Mouse (Mus musculus): ENCODE results near the gene Pigm.

Pigm gene

DNA sequence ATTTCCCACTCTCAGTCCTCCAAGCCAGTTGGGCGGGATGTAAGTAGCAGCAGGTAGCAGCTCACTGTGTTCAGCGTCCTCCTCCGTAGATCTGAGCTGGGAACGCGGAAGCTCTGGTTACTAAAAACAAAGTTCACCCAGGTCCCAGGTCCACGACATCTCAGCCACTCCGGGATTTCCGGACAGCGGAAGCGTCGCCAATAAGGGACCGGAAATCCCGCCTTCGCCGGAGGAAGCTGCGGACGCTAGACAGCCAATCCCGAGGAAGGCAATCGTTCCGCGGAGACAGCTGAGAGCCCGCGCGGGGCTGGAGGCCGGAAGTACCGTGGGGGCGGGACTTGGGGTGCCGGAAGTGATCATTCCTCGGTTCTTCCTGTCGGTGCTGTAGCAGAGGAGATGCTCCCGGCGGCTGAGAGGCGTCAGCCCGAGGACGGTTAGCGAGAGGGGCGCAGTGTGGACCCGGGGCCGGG is at the start of gene Pigm:
Gene Pigm, plus strand, starts transcription at position 349 of the 470 bp plus-strand sequence.
- peak; percentile 99 for DNase-seq

DNA sequence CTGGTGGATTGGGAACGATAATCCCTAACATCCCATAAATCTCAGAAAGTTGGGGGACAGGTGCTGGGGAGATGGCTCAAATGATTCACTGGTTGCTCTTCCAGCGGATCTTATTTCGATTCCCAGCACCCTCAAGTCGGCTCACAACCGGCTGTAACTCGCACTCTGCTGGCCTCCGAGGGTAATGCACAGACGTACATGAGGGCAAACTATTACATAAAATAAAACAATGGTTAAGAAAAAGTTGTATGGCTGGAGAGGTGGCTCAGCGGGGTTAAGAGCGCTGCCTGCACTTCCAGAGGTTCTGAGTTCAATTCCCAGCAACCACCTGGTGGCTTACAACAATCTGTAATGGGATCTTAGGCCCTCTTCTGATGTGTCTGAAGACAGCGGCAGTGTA is 49.7 kb upstream of the Pigm start:
- no peak for DNase-seq

DNA sequence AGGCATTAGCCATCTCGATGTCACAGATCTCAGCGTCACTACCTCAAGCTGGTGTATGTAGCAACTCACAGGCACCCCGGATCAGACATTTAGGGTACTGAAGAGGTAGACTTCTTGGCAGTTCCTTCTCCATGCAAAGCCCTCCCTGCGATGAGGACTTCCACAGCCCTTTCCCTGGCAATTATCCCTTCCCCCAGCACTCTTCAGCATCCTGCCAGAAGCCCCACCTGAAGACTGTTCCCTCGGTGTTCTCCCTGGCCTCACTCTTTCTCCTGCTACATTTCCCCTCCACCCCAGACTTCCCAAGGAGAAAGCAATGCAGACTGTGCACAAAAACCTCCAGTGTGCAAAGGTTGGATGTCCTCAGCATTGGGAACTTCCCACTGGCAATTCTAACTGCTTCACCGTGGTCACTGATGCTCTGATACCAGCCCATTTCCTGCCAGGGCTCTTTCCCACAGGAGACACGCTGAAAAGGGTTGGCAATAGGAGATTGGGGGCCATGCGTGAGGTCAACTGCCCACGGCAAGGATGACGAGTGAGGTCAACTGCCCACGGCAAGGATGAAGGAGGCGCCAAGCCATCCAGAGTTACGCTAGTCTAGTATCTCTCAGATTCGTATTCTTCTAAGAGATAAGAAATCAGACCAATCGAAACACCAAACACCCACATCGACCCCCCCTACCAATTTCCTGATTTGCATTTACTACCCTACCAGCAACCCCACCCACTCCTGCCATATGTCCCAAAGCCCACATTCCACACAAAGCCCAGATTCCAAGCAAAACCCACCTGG is 48.9 kb upstream of the Pigm start:
- no peak for DNase-seq

DNA sequence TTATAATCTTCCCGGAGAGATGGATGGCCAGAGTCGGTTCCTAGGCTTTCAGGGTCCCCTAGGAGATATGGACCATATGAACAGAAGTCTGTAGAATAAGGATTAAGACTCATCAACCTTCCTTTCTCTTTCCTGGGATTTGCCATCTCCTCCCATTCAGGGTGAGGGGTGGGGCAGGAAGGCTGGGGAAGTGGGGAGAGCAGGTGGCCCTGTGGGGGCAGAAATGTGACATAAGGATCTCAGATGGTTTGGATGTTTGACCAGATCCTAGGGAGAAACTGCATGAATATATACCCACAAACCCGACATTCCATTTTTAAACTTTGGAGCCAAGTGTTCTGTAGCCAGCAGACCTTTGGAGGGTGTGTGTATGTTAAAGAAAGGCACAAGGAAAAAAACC is 48.3 kb upstream of the Pigm start:
- no peak for DNase-seq

DNA sequence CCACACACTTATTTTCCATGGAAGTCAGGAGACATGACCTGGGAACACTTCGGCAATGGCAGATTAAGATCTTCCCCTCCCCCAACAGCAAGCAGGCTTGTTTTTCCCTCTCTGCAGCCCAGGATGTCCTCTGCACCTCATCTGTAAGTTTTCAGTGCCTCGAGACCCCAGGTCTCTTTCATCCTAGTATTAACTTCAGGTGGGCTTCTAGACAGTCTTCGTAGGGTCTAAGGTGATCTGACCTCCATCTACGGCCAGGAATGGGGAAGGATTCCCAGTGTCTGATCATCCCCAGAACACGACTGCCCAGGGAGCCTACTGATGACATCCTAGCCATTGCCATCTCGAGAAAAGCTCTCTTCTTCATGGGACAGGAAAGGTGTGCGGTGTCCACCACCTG is 47.9 kb upstream of the Pigm start:
- no peak for DNase-seq

DNA sequence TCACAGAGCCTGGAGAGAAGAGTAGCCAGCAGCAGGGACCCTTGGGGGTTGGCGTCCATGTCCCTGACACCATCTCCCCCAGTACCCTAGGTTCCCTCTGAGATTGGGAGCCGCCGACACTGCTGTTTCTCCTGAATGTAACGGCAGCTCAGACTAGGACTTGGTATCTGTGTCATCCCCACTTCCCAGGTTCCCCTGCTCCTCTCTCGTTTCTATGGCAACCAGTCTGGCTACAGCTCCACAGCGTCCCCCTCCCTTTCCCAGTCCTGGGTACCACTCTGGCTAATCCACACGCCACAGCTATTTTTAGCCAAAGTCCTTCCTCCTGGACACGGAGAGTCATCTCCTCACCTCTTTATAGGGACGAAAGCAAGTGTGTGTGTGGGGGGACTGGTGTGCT is 47.2 kb upstream of the Pigm start, which contains the start of gene Kcnj9:
Gene Kcnj9, minus strand, starts transcription at position 188 of the 400 bp plus-strand sequence.
- DNase-seq: no peak

DNA sequence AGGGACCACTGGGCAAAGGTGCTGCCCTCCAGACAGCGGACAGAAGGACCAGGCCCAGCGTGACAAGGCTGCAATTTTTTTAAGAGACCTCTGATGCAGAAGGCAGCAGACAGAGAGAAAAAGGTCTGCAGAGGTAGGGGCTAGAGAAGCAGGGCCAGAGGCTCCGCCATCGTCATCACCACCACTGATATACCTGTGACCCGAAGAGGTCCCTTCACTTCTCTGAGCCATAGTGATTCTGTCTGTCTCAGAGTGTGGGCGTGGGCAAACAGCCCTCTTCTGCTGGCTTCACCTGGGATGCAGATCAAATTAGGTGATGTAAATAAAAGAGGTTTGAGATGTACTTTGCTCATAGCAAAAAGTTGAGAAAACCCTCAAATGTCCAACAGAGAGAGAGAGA is 46.7 kb upstream of the Pigm start:
- DNase-seq: no peak

DNA sequence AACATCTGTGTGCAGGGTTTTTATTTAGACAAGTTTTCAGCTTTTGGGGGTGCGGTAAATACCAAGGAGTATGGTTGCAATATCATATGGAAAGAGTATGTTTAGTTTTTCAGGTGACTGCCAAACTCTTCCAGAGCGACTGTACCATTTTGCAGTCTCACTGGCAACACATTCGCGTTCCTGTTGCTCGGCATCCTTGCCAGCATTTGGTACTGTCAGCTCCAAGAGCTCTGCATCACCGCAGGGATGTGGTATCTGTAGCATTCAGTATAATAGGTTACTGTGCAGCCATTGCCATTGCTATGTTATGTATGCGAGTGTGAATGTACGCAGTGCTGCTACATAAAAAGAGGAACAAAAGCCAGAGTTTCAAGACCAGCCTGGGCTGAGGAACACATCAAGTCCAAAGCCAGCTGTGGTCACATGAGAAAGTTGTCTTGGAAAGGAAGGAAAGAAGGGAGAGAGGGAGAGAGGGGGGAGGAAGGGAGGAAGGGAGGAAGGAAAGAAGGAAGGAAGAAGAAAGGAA is 44.9 kb upstream of the Pigm start:
- DNase-seq: no peak

DNA sequence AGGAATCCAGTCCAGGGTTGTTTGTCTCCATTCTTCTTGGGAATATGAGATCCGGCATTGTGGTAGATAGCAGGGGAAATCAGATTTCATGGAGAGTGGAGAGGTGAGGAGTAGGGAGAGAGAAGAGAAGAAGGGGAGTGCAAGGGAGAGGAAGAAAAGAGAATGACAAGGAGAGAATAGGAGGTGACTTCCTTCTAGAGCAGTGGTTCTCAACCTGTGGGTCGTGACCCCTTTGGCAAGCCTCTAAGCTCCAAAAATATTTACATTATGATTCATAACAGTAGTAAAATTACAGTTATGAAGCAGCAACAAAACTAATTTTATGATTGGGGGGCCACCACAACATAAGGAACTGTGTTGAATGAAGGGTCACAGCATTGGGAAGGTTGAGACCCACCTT is 43.4 kb upstream of the Pigm start:
- DNase-seq: no peak

DNA sequence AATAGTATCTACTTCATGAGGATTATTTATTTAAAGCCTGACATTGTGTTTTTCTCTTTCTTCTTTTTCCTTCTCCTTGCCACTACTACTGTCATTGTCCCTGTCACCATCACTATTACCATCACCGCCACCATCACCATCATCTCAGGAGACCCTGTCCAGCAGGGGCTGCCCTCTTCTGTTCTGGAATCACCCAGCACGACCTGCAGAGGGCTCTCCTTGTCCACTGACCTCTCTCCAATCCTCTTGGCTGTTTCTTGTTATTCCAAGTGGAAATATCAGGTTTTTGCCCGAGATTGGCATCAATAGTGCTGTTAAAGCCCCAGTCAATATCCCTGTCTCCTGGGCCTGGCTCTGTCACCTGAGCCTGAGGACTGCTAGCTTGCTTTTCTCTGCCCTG is 42.8 kb upstream of the Pigm start:
- no peak for DNase-seq

DNA sequence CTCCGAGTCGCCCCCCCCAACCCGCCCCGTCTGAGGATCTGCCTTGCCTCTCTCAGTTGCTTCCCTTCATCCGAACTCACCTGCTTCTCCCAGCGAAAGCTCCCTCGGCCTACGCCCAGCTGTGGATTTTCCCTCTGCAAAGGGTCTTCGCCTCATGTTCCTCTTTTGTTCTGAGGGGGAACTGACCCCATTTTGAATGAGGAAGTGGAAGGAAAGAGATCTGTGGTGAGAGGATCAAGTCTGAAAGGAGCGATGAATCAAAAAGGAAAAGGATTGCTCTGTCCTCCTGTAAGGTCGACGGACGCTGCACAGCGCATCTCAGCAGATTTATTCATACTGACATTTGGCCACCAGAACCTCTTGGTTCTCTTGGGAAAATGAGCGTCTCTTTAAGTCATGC is 40.5 kb upstream of the Pigm start:
- no peak for DNase-seq

DNA sequence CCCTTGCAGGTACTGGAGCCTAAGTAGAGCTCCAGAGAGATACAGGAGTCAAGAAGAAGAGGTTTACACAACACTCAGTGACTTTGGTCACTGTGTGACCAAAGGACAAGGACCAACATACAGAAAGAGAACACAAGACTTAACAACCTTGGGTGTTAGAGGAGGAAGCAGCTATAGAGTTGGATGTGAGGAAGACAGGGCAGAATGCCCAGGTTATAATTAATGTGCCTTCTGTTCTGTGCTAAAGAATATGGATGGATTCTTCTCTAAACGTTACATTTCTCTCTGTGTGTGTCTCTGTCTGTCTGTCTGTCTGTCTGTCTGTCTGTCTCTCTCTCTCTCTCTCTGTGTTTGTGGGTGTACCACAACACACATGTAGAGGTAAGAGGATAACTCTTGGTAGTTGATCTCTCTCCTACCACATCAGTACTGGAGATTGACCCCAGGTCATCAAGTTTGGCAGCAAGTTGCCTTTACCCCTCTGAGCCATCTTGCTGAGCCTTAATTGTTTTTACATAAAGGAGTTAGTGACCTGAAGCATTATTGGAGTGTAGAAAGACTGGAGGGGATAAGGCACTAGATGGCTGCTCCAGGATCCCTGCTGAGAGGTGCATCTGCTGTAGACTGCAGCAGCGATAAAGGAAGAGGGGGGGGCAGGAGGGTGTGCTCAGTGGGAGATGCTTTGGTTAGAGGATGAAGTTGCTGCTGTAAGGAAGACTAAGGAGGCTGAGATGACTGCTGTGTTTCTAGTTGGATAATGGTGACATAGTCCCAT is 38.7 kb upstream of the Pigm start:
- DNase-seq: no peak

DNA sequence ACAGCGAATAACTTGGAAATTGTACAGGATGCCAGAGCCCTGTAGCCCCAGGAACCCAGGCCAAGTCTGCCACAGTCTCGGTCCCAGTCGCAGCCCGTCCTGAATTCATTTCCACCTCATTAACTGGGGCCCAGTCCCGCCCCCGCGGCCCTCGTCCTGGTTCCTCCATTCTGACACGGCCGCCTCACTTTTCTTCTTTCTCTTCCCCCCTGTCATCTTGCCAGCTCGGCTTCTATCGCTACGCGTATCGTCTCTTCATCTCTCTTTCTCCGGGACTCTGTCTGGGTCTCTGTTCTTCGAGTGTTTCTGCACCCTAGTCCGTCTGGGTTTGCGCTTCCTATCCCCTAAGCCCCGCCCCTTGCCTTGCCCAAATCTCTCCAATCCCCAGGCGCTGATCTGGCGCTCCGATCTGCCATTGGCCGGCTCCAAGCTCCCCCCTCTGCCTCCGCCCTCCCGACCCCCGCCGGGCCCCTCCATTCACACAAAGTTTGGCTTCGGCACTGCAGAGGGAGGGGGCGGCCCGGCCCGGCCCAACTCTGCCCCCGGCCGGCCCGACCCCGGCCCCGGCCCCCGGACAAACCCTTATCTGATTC is 35.5 kb upstream of the Pigm start, which contains the start of gene Kcnj10:
Gene Kcnj10, plus strand, starts transcription at position 482 of the 593 bp plus-strand sequence.
- DNase-seq: peak; percentile 71

DNA sequence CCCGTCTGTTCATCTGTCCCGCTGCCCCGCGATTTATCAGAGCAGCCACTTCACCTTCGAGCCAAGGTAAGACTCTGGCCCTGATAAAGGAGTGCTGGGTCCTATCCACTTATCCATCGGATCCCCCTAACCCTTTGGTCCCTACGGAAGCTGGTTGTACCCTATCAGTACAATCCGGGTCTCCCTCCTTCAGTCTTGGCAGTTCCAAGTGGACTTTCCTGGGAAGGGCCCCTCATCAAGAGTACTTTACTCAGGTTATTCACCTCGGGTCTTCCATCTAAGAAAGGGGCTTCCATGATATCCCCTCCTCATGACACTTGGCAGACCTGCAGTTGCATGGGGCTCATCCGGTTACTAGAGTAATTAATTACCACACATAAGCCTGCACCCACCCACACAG is 35.0 kb upstream of the Pigm start:
- DNase-seq: no peak

DNA sequence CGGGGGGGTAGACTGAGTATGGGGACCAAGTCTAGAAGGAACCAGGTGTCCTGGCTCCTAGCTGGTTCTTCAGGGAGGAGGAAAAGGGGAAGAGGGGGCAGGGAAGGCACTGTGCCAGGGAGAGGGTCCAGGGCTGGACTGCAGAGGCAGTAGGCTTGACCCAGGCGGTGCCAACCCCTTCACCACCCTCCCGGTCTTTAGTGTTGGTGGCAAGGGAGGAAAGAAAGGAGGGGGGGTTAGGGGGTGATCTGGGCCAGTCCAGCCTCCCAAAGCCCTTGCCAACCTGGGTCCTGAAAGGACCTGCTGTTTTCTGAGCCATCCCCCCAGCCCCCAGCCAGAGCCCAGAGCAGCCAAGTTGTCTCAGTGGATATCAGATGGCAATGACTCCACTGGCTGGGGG is 33.6 kb upstream of the Pigm start:
- no peak for DNase-seq

DNA sequence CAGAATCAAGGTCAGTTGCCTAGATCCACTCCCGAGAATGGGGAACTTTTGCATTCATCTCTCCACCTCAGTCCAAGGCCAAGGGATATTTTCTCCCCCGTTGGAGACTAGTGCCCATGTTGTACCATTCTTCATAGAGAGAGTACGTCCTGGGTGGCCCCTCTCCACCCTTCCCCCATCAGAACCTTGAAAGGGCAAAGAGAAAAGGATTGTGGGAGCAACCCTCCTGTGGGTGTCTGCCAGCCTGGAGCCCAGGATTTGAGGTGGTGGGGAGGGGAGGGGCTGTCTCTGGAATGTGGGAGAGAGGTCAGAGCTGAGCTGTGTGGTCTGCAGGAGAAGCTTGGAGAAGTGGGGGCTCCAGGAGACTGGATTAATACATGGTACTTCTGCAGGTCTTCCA is 32.4 kb upstream of the Pigm start:
- no peak for DNase-seq

DNA sequence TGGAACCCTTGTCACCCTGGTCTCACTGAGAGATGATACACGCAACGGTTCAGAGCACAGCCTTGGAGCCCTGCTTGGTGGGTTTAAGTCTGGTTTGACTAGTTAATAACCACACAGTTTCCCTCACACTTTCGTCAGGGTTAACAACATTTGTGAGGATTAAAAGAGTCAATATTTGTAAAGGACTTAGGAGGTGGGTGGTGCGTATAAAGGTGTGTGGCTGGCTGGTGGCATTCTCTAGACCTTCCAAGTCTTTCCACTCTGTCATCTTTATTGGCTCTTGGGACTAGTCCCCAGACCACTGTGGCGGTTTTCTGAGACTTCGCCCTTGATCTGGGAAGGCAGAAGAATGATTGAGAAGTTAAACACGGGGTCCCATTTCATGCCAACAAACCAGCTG is 31.5 kb upstream of the Pigm start:
- no peak for DNase-seq

DNA sequence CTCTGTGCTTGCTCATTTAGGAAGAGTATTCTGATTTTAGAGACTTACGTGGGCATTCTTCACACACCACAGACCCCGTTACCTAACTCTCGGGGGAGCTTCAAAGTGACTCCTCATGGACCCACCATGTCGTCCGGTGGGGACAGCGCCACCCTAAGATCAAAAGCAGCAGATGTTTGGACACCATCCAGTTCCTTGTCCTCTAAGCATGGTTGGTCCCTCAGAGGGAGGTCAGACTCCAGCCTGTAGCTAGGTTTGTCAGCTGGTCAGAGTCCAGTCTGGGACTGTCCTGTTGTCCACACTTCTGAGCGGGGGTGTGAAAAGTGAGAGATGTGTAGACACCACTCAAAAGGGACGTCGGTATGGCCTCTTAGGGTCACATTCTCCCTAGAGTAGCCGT is 29.6 kb upstream of the Pigm start:
- DNase-seq: peak; percentile 63

DNA sequence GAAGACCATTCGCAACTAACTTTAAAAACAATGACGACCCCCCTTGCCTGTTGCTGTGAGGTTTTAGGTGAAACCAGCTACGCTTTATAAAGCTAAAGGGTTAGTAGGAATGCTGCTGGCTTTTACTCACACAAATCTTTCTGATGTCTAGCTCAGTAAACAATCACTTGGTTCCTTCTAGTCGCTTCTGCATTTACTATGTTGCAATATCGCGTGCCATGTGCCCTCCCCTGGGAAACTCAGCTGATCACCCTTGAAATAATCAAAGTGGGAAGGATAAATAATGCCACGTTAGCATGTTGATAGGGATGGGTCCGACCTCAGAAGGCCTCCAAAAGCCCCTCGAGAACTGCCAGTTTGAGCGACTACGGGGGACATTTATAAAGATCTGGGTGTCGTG is 29.0 kb upstream of the Pigm start:
- no peak for DNase-seq

DNA sequence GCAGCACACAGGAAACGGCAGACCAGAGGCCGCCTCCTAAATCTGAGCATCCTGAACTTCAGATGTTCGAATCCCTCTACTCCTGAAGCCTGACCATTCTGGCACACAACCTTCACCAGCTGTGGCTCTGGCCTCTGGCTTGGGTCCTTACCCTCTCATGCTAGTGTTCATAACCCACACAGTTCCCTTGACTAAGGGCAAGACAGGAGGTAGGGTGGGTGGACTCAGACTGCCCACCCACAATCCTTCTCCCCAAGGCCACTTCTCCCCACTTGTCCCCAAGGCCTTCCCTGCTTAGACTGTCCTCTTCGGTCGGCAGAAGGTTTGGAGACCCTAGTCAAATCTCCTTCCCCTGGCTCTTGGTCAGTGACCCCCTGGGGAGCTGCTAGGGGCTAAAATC is 26.8 kb upstream of the Pigm start:
- no peak for DNase-seq

DNA sequence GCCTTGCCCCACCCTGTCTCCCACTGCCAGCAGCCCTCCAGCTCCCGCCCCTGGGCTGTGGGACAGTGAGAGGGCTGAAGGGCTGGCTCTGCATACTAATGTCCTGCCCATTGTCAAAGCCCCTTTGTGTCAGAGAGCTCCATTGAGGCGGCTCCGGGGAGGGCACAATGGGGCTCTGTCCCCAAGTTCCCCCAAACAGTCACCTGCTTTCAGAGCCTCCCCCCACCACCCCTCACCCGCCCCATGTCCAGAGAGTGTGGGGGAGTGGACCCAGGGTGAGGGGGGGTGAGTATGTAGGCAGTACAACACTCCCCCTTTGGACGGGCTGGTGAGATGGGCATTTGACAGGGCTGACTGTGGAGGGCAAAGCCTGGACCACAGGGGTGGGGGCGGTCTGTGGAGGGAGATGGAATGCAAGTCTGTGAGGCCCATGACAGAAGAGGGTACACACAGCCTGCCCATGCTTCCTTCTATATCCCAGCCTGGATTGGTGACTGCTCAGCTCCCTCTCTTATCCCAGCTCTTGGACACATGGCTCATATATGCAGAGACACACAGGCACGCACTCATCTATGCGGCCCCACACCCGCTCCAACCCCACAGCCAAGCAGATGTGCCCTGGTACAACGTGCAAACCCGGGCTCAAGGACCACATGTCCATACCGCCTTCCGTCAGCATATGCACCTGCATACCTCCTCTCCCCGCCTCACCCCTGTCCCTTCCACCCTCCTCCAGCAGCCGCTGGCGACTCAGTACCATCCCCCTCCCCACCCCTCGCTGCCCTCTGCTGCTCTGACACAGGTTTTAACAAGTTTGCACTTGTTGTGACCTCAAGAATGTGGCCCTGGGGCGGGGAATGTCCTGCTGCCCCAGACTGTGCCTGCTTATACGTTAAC is 26.2 kb upstream of the Pigm start:
- peak; percentile 89 for DNase-seq

DNA sequence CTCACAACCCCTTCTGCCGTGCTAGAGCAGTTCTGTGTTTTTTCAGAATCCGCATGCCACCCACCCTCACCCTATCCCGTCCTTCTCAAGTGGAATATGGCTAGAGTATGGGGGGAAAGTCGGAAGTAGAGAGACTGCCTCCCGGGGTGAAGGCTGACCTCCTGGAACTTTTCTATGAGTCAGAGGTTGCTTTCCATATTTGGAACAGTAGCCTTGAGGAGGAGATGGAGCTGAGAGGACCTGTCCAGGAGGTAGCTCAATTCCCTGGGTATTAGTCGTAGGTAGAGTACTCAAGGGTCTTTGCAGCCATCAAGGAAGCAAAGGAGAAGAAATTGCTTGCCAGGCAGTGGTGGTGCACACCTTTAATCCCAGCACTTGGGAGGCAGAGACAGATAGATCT is 24.3 kb upstream of the Pigm start:
- DNase-seq: no peak

DNA sequence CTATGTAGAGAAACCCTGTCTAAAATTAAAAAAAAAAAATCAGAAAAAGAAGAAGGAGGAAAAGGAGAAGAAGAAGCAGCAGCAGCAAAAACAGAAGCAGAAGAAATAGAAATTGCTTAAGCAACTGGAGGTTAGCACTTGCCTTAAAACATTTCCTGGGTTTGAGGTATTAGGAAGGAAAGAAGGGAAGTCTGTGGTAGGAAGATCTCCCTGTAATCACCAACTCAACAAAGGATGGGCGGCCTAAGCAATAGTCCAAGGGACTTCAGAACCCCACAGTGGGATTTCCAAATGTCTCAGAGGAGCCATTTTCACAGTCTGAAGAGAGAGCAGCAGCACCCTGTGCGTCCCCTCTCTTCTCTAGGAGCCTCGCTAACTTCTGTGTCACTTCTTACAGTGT is 23.9 kb upstream of the Pigm start:
- DNase-seq: no peak
